Mouse (Mus musculus): ENCODE data around the gene Dsn1.

- TF ChIP-seq CTCF (IDR thresholded peaks at IDR 0.05; ENCODE audit: insufficient read depth, low read depth, low read length) (peak; percentile 76), POLR2A (IDR thresholded peaks at IDR 0.05; ENCODE audit: insufficient read depth, low read depth, low read length) (no peak)
Observed at GRCm38 (mm10) chr2:157030804-157031203, 23.9 kb upstream of the Dsn1 start.

Measured in olfactory bulb, adult 2 months (tissue).